Mouse (Mus musculus) bone marrow, adult 2 months (tissue): ENCODE measurements around the gene Pstk. TPM values are rescaled to one million over a fixed set of nuclear protein-coding genes. Genes with fewer than 3 reads are reported as not detected.

Source experiments
- H3K27ac ChIP-seq: fragments of 200-500 bp; 2 replicates; pipeline ENCODE4 v1.5.1; 2012; ENCODE audit warnings: low read depth, mild to moderate bottlenecking, control low read depth, inconsistent platforms, low read length; ENCODE audit not compliant: control insufficient read depth, poor library complexity, insufficient read depth
- H3K4me1 ChIP-seq: fragments of 200-500 bp; 2 replicates; pipeline ENCODE4 v1.6.1; 2011; ENCODE audit warnings: low read length; ENCODE audit not compliant: control insufficient read depth, insufficient read depth
- H3K4me3 ChIP-seq: fragments of 200-500 bp; replicated peaks from 2 replicates; pipeline ENCODE3; 2011; ENCODE audit warnings: mild to moderate bottlenecking, low read depth, low read length, control low read depth; ENCODE audit not compliant: control insufficient read depth
- CTCF ChIP-seq: fragments of 200-500 bp; IDR thresholded peaks from 2 replicates; pipeline ENCODE4 v1.5.1; 2011; ENCODE audit warnings: low read length, control low read depth; ENCODE audit not compliant: control insufficient read depth, insufficient read depth
- POLR2A ChIP-seq: fragments of 200-500 bp; IDR thresholded peaks from 2 replicates; pipeline ENCODE4 v1.6.1; 2011; ENCODE audit warnings: low read depth, mild to moderate bottlenecking, control low read depth, low read length, borderline replicate concordance; ENCODE audit not compliant: control insufficient read depth
- WGBS: fragments of 180-500 bp; shearing (Covaris S2); methylation state at CpG from one replicate; pipeline ENCODE4 v1.1.7; 2018; 5-methylcytosine and 5-hydroxymethylcytosine counted together
- polyA plus RNA-seq: library from polyadenylated mRNA; stranded (reverse); fragments of >200 nt; gene quantifications from 2 replicates; pipeline ENCODE4 v1.2.4, GENCODE M21; 2011; ENCODE audit warnings: low replicate concordance; ENCODE audit not compliant: missing spikeins, insufficient read depth, insufficient read length

Gene Pstk
- polyA plus RNA-seq, 1 experiment: 14.5 TPM

- TF ChIP-seq POLR2A: no peak
- TF ChIP-seq CTCF: no peak
- Histone ChIP-seq H3K4me3 (no peak overlapping the region), H3K4me1 (no peaks in the 10 kb centered on the region), H3K27ac (no peak overlapping the region)
- 80% methylated on average over 3 of the region's 3 CpGs for WGBS
Observed at GRCm38 (mm10) chr7:131437051-131437450, 66.1 kb downstream of the Pstk start.

Other genes with a start within 250 kb of the Pstk start
- not detected in 2 replicates for gene 4933402N03Rik, start 224.8 kb upstream of the Pstk start, polyA plus RNA-seq
- not detected in 2 replicates for gene 5430419D17Rik, start 196.7 kb upstream of the Pstk start, polyA plus RNA-seq
- gene Cuzd1, start 48.8 kb upstream of the Pstk start, polyA plus RNA-seq: not detected in 2 replicates
- not detected in 2 replicates for gene Fam24b, start 41.6 kb upstream of the Pstk start, polyA plus RNA-seq
- gene Fam24a, start 37.3 kb upstream of the Pstk start, polyA plus RNA-seq: not detected in 2 replicates
- gene 2310057M21Rik, start 8.4 kb upstream of the Pstk start, polyA plus RNA-seq: 2.5 and 5.8 TPM in 2 replicates
- gene Ikzf5, start 39.4 kb downstream of the Pstk start, polyA plus RNA-seq: 11.9 and 24.4 TPM in 2 replicates
- 7.3 and 18.2 TPM in 2 replicates for gene Acadsb, start 39.5 kb downstream of the Pstk start, polyA plus RNA-seq
- gene Hmx3, start 171.7 kb downstream of the Pstk start, polyA plus RNA-seq: not detected in 2 replicates
- not detected in 2 replicates for gene Hmx2, start 177.6 kb downstream of the Pstk start, polyA plus RNA-seq
- gene Bub3, start 189.1 kb downstream of the Pstk start, polyA plus RNA-seq: 65.9 and 83.1 TPM in 2 replicates